Mouse (Mus musculus) myocyte (in vitro differentiated cells): Measurements from ENCODE around the gene Zfp839. TPM values are rescaled to one million over a fixed set of nuclear protein-coding genes. Genes with fewer than 3 reads are reported as not detected.

Experiments used
- H3K27me3 ChIP-seq: one replicate; pipeline ENCODE4 v1.6.1; 2011; ENCODE audit not compliant: control insufficient read depth, insufficient read depth, insufficient read length
- H3K36me3 ChIP-seq: one replicate; pipeline ENCODE4 v1.6.1; 2011; ENCODE audit not compliant: control insufficient read depth, insufficient read depth
- H3K4me2 ChIP-seq: one replicate; pipeline ENCODE4 v1.6.1; 2011; ENCODE audit warnings: low read depth, control low read depth
- H3K4me3 ChIP-seq: one replicate; pipeline ENCODE4 v1.5.1; 2011; ENCODE audit warnings: mild to moderate bottlenecking, control low read depth, moderate library complexity
- H3K79me2 ChIP-seq: one replicate; pipeline ENCODE4 v1.6.1; 2011; ENCODE audit not compliant: control insufficient read depth, insufficient read depth
- H3ac ChIP-seq: one replicate; pipeline ENCODE4 v1.6.1; 2011; ENCODE audit not compliant: control insufficient read depth, insufficient read length
- CEBPB ChIP-seq: IDR thresholded peaks from 2 replicates; pipeline ENCODE4 v1.6.1; 2011; ENCODE audit warnings: mild to moderate bottlenecking, moderate library complexity; ENCODE audit not compliant: poor library complexity, insufficient read depth, severe bottlenecking
- E2F4 ChIP-seq: IDR thresholded peaks from one replicate; pipeline ENCODE4 v1.6.1; 2011; ENCODE audit warnings: mild to moderate bottlenecking, control low read depth, moderate library complexity; ENCODE audit not compliant: insufficient read depth
- MAX ChIP-seq: IDR thresholded peaks from one replicate; pipeline ENCODE4 v1.6.1; 2011; ENCODE audit warnings: low read depth, mild to moderate bottlenecking, control low read depth
- MYOD1 ChIP-seq, 3 experiments: IDR thresholded peaks; one replicate each; pipeline ENCODE4 v1.6.1; 2011; ENCODE audit warnings: control low read depth in 2 of 3, low read depth in 2 of 3, mild to moderate bottlenecking in 2 of 3, moderate library complexity in 1 of 3; ENCODE audit not compliant: insufficient read length in 2 of 3, control insufficient read depth in 1 of 3
- MYOG ChIP-seq, 3 experiments: IDR thresholded peaks; one replicate each; pipeline ENCODE4 v1.6.1; 2011; ENCODE audit warnings: control low read depth in 2 of 3, low read depth in 2 of 3, mild to moderate bottlenecking in 2 of 3; ENCODE audit not compliant: insufficient read length in 2 of 3, control insufficient read depth in 1 of 3, insufficient read depth in 1 of 3
- POLR2A ChIP-seq: IDR thresholded peaks from one replicate; pipeline ENCODE4 v1.6.1; 2011; ENCODE audit warnings: low read depth, mild to moderate bottlenecking, control low read depth, moderate library complexity; ENCODE audit not compliant: insufficient read length
- POLR2AphosphoS2 ChIP-seq: IDR thresholded peaks from one replicate; pipeline ENCODE4 v1.6.1; 2011; ENCODE audit warnings: low read depth, control low read depth; ENCODE audit not compliant: insufficient read length
- REST ChIP-seq: IDR thresholded peaks from one replicate; pipeline ENCODE4 v1.6.1; 2011; ENCODE audit warnings: mild to moderate bottlenecking, control low read depth, moderate library complexity; ENCODE audit not compliant: insufficient read depth, insufficient read length
- SRF ChIP-seq: IDR thresholded peaks from one replicate; pipeline ENCODE4 v1.6.1; 2011; ENCODE audit warnings: low read depth; ENCODE audit not compliant: control insufficient read depth, insufficient read length
- TCF12 ChIP-seq: IDR thresholded peaks from one replicate; pipeline ENCODE4 v1.6.1; 2011; ENCODE audit warnings: mild to moderate bottlenecking, control low read depth; ENCODE audit not compliant: poor library complexity, insufficient read depth, severe bottlenecking
- TCF3 ChIP-seq: IDR thresholded peaks from one replicate; pipeline ENCODE4 v1.6.1; 2011; ENCODE audit warnings: low read depth, control low read depth; ENCODE audit not compliant: insufficient read length
- USF1 ChIP-seq: IDR thresholded peaks from one replicate; pipeline ENCODE4 v1.6.1; 2011; ENCODE audit warnings: low read depth, mild to moderate bottlenecking, control low read depth, moderate library complexity
- polyA plus RNA-seq: library from polyadenylated mRNA; unstranded; fragments of >200 nt; fragmentation: generic; extraction: Trizol; gene quantifications from one replicate; pipeline ENCODE4 v1.2.1, GENCODE M21; 2012; ENCODE audit warnings: missing spikeins

Zfp839 gene
- polyA plus RNA-seq, 1 experiment = 3.1 TPM

DNA sequence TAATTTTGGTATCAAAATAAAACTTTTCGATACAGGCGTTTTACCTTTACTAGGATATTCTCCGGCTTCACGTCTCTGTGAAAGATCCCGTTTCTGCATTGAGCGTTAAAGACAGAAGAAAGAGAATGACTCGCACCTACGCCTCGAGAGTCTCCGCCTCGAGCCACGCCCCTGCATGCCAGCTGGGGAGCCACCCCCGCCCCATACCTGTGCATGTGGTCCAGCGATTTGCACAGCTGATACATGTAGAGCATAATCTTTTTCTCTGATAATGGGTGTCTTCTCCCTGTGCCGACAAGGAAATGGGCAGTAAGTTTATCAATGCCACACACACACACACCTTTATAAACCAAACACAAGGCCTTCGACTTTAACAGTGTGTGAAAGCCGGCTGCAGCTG, 35.1 kb upstream of the Zfp839 start:
- H3K4me2 ChIP-seq = no peak overlapping the region
- no peaks in the 10 kb centered on the region for H3K79me2 ChIP-seq
- no peak overlapping the region for H3ac ChIP-seq
- H3K27me3 ChIP-seq = no peaks in the 10 kb centered on the region
- no peaks in the 10 kb centered on the region for H3K36me3 ChIP-seq
- no peak overlapping the region for H3K4me3 ChIP-seq
- TF ChIP-seq TCF12 (no peak), MYOD1 (IDR thresholded peaks at IDR 0.05; ENCODE audit: control insufficient read depth in 1 of 3, insufficient read length in 2 of 3, low read depth in 2 of 3) (no peak), MAX (no peak), SRF (no peak), CEBPB (no peak), TCF3 (no peak), USF1 (no peak), POLR2AphosphoS2 (no peak)

DNA sequence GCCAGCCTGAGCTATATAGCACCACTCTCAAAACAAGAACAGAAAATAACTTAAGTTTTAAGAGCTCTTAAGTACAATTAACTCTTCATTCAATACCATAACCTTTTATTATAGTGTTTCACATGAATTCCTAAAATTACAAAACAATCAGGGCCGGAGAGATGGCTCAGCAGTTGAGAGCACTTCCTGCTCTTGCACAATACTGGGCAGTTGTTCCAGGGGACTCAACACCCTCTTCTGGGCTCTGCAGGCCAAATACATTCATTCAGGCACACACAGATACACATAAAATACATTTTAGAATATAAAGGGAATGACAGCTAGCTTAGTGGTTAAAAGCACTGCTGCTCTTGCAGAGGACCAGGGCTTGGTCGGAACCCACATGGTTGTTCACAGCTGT, 33.2 kb upstream of the Zfp839 start:
- Histone ChIP-seq H3K4me3 (no peak overlapping the region), H3K4me2 (no peak overlapping the region), H3K36me3 (no peaks in the 10 kb centered on the region), H3ac (no peak overlapping the region), H3K27me3 (no peaks in the 10 kb centered on the region), H3K79me2 (no peaks in the 10 kb centered on the region)
- TF ChIP-seq CEBPB = 0 out of 2 replicates have a peak, but pooled peaks have one; percentile 35
- TF ChIP-seq USF1 = no peak

DNA sequence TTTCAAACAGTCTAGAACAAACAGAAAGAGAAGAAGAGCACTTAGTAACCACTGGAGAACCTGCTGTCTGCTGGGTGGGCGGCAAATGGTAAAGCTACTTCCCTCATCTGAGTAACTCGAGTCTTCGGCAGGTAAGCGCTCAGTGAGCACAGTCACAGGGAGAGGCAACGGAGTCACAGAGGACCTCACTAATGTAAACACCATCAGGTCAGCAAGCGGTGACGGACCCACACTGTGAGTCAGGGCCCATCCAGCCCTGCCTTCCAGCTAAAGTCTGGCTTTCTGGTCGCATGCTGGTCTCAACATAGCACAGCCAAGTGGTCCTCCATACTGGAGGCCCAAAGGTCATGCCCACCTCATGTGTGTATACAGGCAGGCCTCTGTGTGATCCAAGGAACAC, 30.7 kb upstream of the Zfp839 start:
- H3K36me3 ChIP-seq = no peaks in the 10 kb centered on the region

DNA sequence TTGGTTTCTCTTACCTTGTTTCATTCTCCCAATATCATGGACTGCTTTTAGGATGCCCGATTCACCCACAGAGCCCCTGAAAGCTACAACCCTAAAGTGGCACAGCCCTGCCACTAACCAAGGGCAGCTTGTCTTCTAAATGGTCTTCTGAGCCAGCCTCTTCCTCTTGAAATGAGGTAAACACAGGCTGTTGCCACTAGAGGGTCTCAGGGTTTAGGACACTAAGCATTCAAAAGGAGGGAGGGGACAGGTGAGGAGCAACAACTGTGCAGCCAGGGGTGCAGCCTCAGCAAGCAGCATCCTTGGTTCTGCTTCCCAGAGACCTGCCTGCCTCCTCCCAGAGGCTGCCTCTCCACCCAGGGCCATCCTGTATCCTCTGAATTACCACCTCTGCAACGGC, 28.3 kb upstream of the Zfp839 start:
- no peaks in the 10 kb centered on the region for H3K36me3 ChIP-seq
- no peak overlapping the region for H3K4me3 ChIP-seq
- H3K4me2 ChIP-seq = no peak overlapping the region
- no peaks in the 10 kb centered on the region for H3K27me3 ChIP-seq
- TF ChIP-seq POLR2AphosphoS2 = no peak
- TF ChIP-seq SRF = no peak
- TF ChIP-seq MYOD1 (IDR thresholded peaks at IDR 0.05; ENCODE audit: control insufficient read depth in 1 of 3, insufficient read length in 2 of 3, low read depth in 2 of 3) = no peak
- TF ChIP-seq USF1 = no peak
- no peak for TF ChIP-seq TCF3
- TF ChIP-seq CEBPB = no peak
- H3ac ChIP-seq = no peak overlapping the region
- H3K79me2 ChIP-seq = no peaks in the 10 kb centered on the region

More for the DNA sequence above, 30.7 kb upstream of the Zfp839 start:
- no peaks in the 10 kb centered on the region for H3K79me2 ChIP-seq
- no peak overlapping the region for H3ac ChIP-seq
- H3K27me3 ChIP-seq = no peaks in the 10 kb centered on the region
- H3K4me2 ChIP-seq = no peak overlapping the region
- TF ChIP-seq POLR2A (no peak), REST (no peak), TCF12 (no peak), POLR2AphosphoS2 (no peak), E2F4 (no peak), TCF3 (no peak), SRF (no peak), MYOG (IDR thresholded peaks at IDR 0.05; ENCODE audit: control insufficient read depth in 1 of 3, insufficient read depth in 1 of 3, insufficient read length in 2 of 3, low read depth in 2 of 3) (no peak), MYOD1 (IDR thresholded peaks at IDR 0.05; ENCODE audit: control insufficient read depth in 1 of 3, insufficient read length in 2 of 3, low read depth in 2 of 3) (no peak), USF1 (no peak), MAX (no peak), CEBPB (no peak)
- no peak overlapping the region for H3K4me3 ChIP-seq

DNA sequence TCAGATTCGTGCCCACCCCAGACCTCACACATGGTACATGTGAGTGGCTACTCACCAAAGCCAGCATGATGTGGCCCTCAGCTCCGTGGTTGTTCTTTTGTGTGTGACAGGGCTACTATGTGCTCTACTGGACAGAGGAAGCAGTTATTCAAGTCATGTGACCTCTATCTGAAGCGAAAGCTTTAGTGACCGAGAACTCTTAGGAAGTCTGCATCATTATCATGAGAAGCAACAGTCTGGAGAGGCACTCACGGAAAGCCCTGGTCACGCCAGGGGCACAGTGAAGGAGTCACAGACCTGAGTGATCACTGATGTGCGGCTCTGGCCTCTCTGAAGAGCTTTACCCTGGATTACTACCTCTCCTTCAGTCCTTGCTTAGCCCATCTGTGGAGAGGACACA, 27.7 kb upstream of the Zfp839 start:
- Histone ChIP-seq H3K36me3 (no peaks in the 10 kb centered on the region), H3ac (no peak overlapping the region), H3K4me2 (no peak overlapping the region), H3K4me3 (no peak overlapping the region), H3K27me3 (no peaks in the 10 kb centered on the region), H3K79me2 (no peaks in the 10 kb centered on the region)
- TF ChIP-seq TCF3 = no peak
- TF ChIP-seq MAX = no peak
- no peak for TF ChIP-seq REST
- TF ChIP-seq POLR2AphosphoS2 = no peak
- TF ChIP-seq USF1 = no peak
- no peak for TF ChIP-seq MYOD1 (IDR thresholded peaks at IDR 0.05; ENCODE audit: control insufficient read depth in 1 of 3, insufficient read length in 2 of 3, low read depth in 2 of 3)
- no peak for TF ChIP-seq CEBPB
- no peak for TF ChIP-seq POLR2A
- no peak for TF ChIP-seq SRF
- no peak for TF ChIP-seq MYOG (IDR thresholded peaks at IDR 0.05; ENCODE audit: control insufficient read depth in 1 of 3, insufficient read depth in 1 of 3, insufficient read length in 2 of 3, low read depth in 2 of 3)
- TF ChIP-seq E2F4 = no peak
- TF ChIP-seq TCF12 = no peak
